33 mouse cellular contexts compared by ENCODE assay signal in the genomic region with DNA sequence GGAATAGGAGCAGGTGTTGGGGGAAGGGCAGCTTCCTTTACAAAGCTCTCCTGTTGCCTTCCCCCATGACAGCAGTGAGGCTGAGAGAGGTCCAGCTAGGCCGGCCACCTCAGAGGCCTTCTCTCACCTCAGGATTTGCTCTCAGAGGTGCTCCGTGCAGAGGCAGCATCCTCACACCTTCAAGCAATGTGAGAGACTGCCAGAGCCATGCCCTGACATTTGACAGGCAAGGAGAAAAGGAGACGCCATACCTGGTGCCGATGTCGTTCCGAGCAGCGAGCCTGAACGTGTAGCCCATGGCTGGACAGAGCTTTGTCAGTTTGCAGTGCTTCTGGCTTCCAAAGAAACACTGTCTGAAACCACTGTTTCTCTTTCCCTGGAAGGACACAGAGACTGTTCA.
"Had no signal": no experiment of that assay in that cellular context is flagged by ENCODE, and none has a peak within 500 bp of the region (broad histone marks: within the 10 kb centered on the region; RNA-seq: fewer than 3 reads in every experiment).

No protein-coding gene starts in this region.

- H3K9me3 ChIP-seq: hindbrain, embryonic 12.5 days; hindbrain, embryonic 13.5 days; hindbrain, embryonic 15.5 days; intestine, embryonic 15.5 days; kidney, embryonic 15.5 days had no signal

- H3K27ac ChIP-seq: heart, embryonic 13.5 days; heart, embryonic 15.5 days; hindbrain, embryonic 10.5 days; hindbrain, embryonic 12.5 days; hindbrain, embryonic 13.5 days; hindbrain, embryonic 14.5 days; hindbrain, embryonic 15.5 days; hindbrain, postnatal 0 days; intestine, embryonic 15.5 days; kidney, embryonic 15.5 days; kidney, postnatal 0 days; layer of hippocampus, adult 2 months had no signal

- ATAC-seq: hindbrain, embryonic 16.5 days; hindbrain, postnatal 0 days; inflammation-experienced regulatory T-cells, adult 6 months; intestine, embryonic 15.5 days; intestine, embryonic 16.5 days had no signal

- H3K4me1 ChIP-seq: hindbrain, embryonic 10.5 days; hindbrain, embryonic 12.5 days; hindbrain, embryonic 13.5 days; hindbrain, embryonic 15.5 days; intestine, embryonic 15.5 days had no signal

- H3K9ac ChIP-seq: heart, embryonic 12.5 days; heart, embryonic 13.5 days; heart, embryonic 15.5 days; hindbrain, embryonic 12.5 days; hindbrain, embryonic 13.5 days; hindbrain, embryonic 14.5 days; hindbrain, embryonic 15.5 days; intestine, embryonic 15.5 days; kidney, embryonic 15.5 days had no signal

- DNase-seq: heart, postnatal 10 days; heart, postnatal 36 days; heart, postnatal 4 days; kidney, adult 11 months; kidney, adult 18-20 months; kidney, adult 2 months; kidney, adult 8-10 months; kidney, adult 9 months; kidney, postnatal 10 days; kidney, postnatal 14 days; kidney, postnatal 25 days; kidney, postnatal 36 days; kidney, postnatal 4 days; layer of hippocampus, adult 9-11 months; layer of hippocampus, postnatal 36 days had no signal

- H3K27me3 ChIP-seq: heart, embryonic 12.5 days; heart, embryonic 13.5 days; heart, embryonic 15.5 days; hindbrain, embryonic 12.5 days; hindbrain, embryonic 13.5 days; hindbrain, embryonic 15.5 days; intestine, embryonic 15.5 days; kidney, embryonic 15.5 days had no signal

- H3K36me3 ChIP-seq: hindbrain, embryonic 15.5 days had no signal

- H3K4me2 ChIP-seq: heart, embryonic 11.5 days; heart, embryonic 12.5 days; heart, embryonic 13.5 days; heart, embryonic 15.5 days; hindbrain, embryonic 12.5 days; hindbrain, embryonic 13.5 days; hindbrain, embryonic 14.5 days; hindbrain, embryonic 15.5 days; intestine, embryonic 15.5 days; kidney, embryonic 15.5 days had no signal

- H3K4me3 ChIP-seq: heart, embryonic 10.5 days; heart, embryonic 12.5 days; heart, embryonic 13.5 days; heart, embryonic 15.5 days; hindbrain, embryonic 10.5 days; hindbrain, embryonic 12.5 days; hindbrain, embryonic 13.5 days; hindbrain, embryonic 15.5 days; intestine, embryonic 15.5 days; kidney, embryonic 15.5 days; layer of hippocampus, adult 2 months had no signal
